Comparison of ENCODE assay signal across 9 mouse cellular contexts in genomic region chr6:122268561-122268960, GRCm38 (mm10). TPM values are rescaled to one million over a fixed set of nuclear protein-coding genes. Genes with fewer than 3 reads are reported as not detected.
DNase-seq lines count a peak whose midpoint lies in the region; ATAC-seq and TF ChIP-seq lines count a peak whose summit lies in the region.
"Had no signal": no experiment of that assay in that cellular context is flagged by ENCODE, and none has a peak within 500 bp of the region (broad histone marks: within the 10 kb centered on the region; RNA-seq: fewer than 3 reads in every experiment).

No protein-coding gene starts in this region.

- no peak overlapping the region for H3K27ac ChIP-seq in cerebellum, adult 2 months (ENCODE audit: insufficient read depth, low read length)
- H3K27ac ChIP-seq: liver, embryonic 14.5 days had no signal

- peaks cover 5% of the 10 kb centered on the region; the same call in 1 of the 2 replicates for H3K4me1 ChIP-seq in cerebellum, adult 2 months (ENCODE audit: control insufficient read depth, insufficient read depth, low read length)

- ATAC-seq in monocyte, adult 5-6 weeks (replicated peaks; ENCODE audit: insufficient number of reproducible peaks, low FRiP score, low TSS enrichment, poor library complexity, severe bottlenecking) = no peak

- intact Hi-C loops in heart, postnatal 14 days (cut with DNase I) = no loop called here
- intact Hi-C loops in left cerebral cortex, postnatal 36 days (cut with DNase I) = no loop called here

- no peak for TF ChIP-seq CTCF in cerebellum, adult 2 months (IDR thresholded peaks at IDR 0.05; ENCODE audit: borderline replicate concordance, insufficient read depth, low read depth, low read length)

- peak; percentile 19 for DNase-seq in right cerebral cortex, adult 18-20 months
- DNase-seq in right cerebral cortex, postnatal 25 days = no peak
- peak; percentile 92 to 93 for DNase-seq in cerebellum, adult 2 months
- DNase-seq in heart, postnatal 14 days = peak; percentile 62 to 74
- DNase-seq in left cerebral cortex, postnatal 36 days (ENCODE audit: low spot score in 2 of 2) = peak; percentile 7 to 14
- DNase-seq in telencephalon, adult 2 months (ENCODE audit: low read depth, low spot score) = peak; percentile 9
- DNase-seq in thymus, postnatal 25 days = no peak

- H3K27me3 ChIP-seq in cerebellum, adult 2 months (ENCODE audit: control insufficient read depth, insufficient read depth, low read length) = no peaks in the 10 kb centered on the region; the same call in 1 of the 2 replicates

- WGBS in cerebellum, adult 2 months = 4% methylated on average over 3 of the region's 3 CpGs

- H3K4me3 ChIP-seq in cerebellum, adult 2 months (replicated peaks; ENCODE audit: insufficient read depth, low read depth, low read length) = no peak overlapping the region

- no peak for TF ChIP-seq POLR2A in cerebellum, adult 2 months (IDR thresholded peaks at IDR 0.05; ENCODE audit: borderline replicate concordance, insufficient read depth, low read length)

RNA-seq across cellular contexts. Expression of gene Klrg1, which starts 14.1 kb away (rescaled TPM):
- polyA plus RNA-seq in cerebellum, adult 2 months (2012; rRNA removed) = 0.06 and 0.07 TPM in 2 replicates
- not detected for total RNA-seq in heart, postnatal 14 days (2021)
- under 1 TPM in 1 of 2 experiments, not detected in 1; 0.30 TPM for total RNA-seq in left cerebral cortex, postnatal 36 days (2021)
- 101 to 234 TPM (median 111 TPM) in 3 replicates for total RNA-seq in monocyte, adult 5-6 weeks (2017)
- polyA plus RNA-seq: liver, embryonic 14.5 days had no signal

RNA-seq across cellular contexts. Expression of gene M6pr, which starts 40.0 kb away (rescaled TPM):
- polyA plus RNA-seq in cerebellum, adult 2 months (2012; rRNA removed) = 90.5 and 94.9 TPM in 2 replicates
- 10 to 100 TPM; 38.0 to 40.1 TPM for total RNA-seq in heart, postnatal 14 days (2021)
- 10 to 100 TPM; 67.7 to 69.8 TPM for total RNA-seq in left cerebral cortex, postnatal 36 days (2021)
- 361 to 422 TPM (median 372 TPM) in 3 replicates for total RNA-seq in monocyte, adult 5-6 weeks (2017)

Comparison
In these comparisons a context has a peak if more than half of its experiments do, and no peak if none do; other contexts are left out.
1. DNase-seq: peak in right cerebral cortex, adult 18-20 months (single experiment), cerebellum, adult 2 months (2 of 2), heart, postnatal 14 days (2 of 2), left cerebral cortex, postnatal 36 days (2 of 2) and telencephalon, adult 2 months (single experiment); none in right cerebral cortex, postnatal 25 days (single experiment) and thymus, postnatal 25 days (single experiment).
2. RNA of gene Klrg1, which starts 14.1 kb away (total RNA-seq): 101 to 234 TPM in monocyte, adult 5-6 weeks; 0.30 TPM in left cerebral cortex, postnatal 36 days and not detected in heart, postnatal 14 days; every median in the first group is over 10 times any median in the second.